Mouse (Mus musculus): ENCODE measurements at regions not wholly inside any gene's neighbourhood (a gene's known extent, or its start where the extent isn't known, plus 50 kb on each side); places are given as distances from the start of the nearest gene placed in this dataset.

DNA sequence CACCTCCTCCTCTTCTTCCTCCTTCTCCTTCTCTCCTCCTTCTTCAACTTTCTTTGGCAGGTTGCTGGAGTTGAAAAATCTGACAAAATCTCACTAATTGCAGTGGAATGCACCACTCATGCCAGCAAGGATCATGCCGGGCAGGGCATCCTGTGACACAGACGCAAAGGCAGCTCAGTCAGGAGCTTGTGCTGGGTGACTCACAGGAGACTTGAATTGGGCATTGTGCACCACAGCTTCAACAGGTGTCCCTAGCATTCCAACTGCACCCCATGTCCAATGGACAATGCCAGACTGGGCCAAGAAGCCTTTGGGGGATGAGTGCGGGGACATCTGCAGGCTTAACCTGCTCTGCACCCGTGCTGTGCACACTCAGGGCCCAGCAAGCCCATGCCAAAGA, 104.2 kb upstream of the Runx1 start:
- TF ChIP-seq MYOG (IDR thresholded peaks at IDR 0.05; ENCODE audit: control insufficient read depth in 1 of 3, insufficient read depth in 1 of 3, insufficient read length in 2 of 3, low read depth in 2 of 3) (peak; percentile 86 to 98 (median 94)), MYOD1 (IDR thresholded peaks at IDR 0.05; ENCODE audit: control insufficient read depth in 1 of 3, insufficient read length in 2 of 3, low read depth in 2 of 3) (peak; percentile 66 to 100 (median 100)), MAX (IDR thresholded peaks at IDR 0.05; ENCODE audit: low read depth) (no peak), TCF12 (IDR thresholded peaks at IDR 0.05; ENCODE audit: insufficient read depth, poor library complexity, severe bottlenecking) (peak; percentile 88), E2F4 (IDR thresholded peaks at IDR 0.05; ENCODE audit: insufficient read depth) (no peak), CEBPB (IDR thresholded peaks at IDR 0.05; ENCODE audit: insufficient read depth, poor library complexity, severe bottlenecking) (no peak), TCF3 (IDR thresholded peaks at IDR 0.05; ENCODE audit: insufficient read length, low read depth) (peak; percentile 76)
- Histone ChIP-seq H3K36me3 (ENCODE audit: control insufficient read depth, insufficient read depth) (no peaks in the 10 kb centered on the region), H3K27me3 (ENCODE audit: control insufficient read depth, insufficient read depth, insufficient read length) (no peaks in the 10 kb centered on the region), H3K4me3 (no peak overlapping the region), H3K4me2 (ENCODE audit: low read depth) (peak overlapping the region; percentile 51), H3ac (ENCODE audit: control insufficient read depth, insufficient read length) (no peak overlapping the region), H3K79me2 (ENCODE audit: control insufficient read depth, insufficient read depth) (no peaks in the 10 kb centered on the region)

DNA sequence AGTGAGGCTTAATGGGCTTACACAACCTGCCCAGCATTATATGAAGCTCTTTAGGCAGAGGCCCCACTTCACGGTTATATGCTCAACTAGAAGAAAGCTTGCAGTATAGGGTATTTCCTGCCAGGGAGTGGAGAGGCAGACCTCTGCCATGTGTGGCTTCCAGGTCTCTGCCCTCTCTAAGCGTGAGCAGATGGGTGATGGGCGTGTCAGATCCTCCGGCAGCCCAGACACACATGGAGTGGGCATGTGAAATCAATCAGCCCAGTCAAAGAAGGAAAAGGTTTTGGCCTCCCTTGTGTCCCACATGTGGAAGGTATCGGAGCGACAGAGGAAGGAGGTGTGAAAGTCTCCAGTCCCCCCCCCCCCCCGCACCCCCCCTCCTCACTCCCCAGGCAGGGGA, 102.3 kb upstream of the Runx1 start:
- Histone ChIP-seq H3K4me3 (no peak overlapping the region), H3K36me3 (ENCODE audit: control insufficient read depth, insufficient read depth) (no peaks in the 10 kb centered on the region), H3ac (ENCODE audit: control insufficient read depth, insufficient read length) (no peak overlapping the region), H3K4me2 (ENCODE audit: low read depth) (no peak overlapping the region), H3K79me2 (ENCODE audit: control insufficient read depth, insufficient read depth) (no peaks in the 10 kb centered on the region), H3K27me3 (ENCODE audit: control insufficient read depth, insufficient read depth, insufficient read length) (no peaks in the 10 kb centered on the region)
- no peak for TF ChIP-seq POLR2A (IDR thresholded peaks at IDR 0.05; ENCODE audit: insufficient read length, low read depth)
- no peak for TF ChIP-seq TCF3 (IDR thresholded peaks at IDR 0.05; ENCODE audit: insufficient read length, low read depth)
- no peak for TF ChIP-seq E2F4 (IDR thresholded peaks at IDR 0.05; ENCODE audit: insufficient read depth)
- no peak for TF ChIP-seq CEBPB (IDR thresholded peaks at IDR 0.05; ENCODE audit: insufficient read depth, poor library complexity, severe bottlenecking)

- H3K27me3 ChIP-seq (ENCODE audit: control insufficient read depth, insufficient read depth, insufficient read length) = no peaks in the 10 kb centered on the region
- H3K4me2 ChIP-seq (ENCODE audit: low read depth) = no peak overlapping the region
- no peaks in the 10 kb centered on the region for H3K79me2 ChIP-seq (ENCODE audit: control insufficient read depth, insufficient read depth)
- no peaks in the 10 kb centered on the region for H3K36me3 ChIP-seq (ENCODE audit: control insufficient read depth, insufficient read depth)
- H3ac ChIP-seq (ENCODE audit: control insufficient read depth, insufficient read length) = no peak overlapping the region
- TF ChIP-seq MAX (IDR thresholded peaks at IDR 0.05; ENCODE audit: low read depth) (no peak), MYOG (IDR thresholded peaks at IDR 0.05; ENCODE audit: control insufficient read depth in 1 of 3, insufficient read depth in 1 of 3, insufficient read length in 2 of 3, low read depth in 2 of 3) (no peak), REST (IDR thresholded peaks at IDR 0.05; ENCODE audit: insufficient read depth, insufficient read length) (no peak), POLR2A (IDR thresholded peaks at IDR 0.05; ENCODE audit: insufficient read length, low read depth) (no peak), E2F4 (IDR thresholded peaks at IDR 0.05; ENCODE audit: insufficient read depth) (no peak), SRF (IDR thresholded peaks at IDR 0.05; ENCODE audit: control insufficient read depth, insufficient read length, low read depth) (no peak), USF1 (IDR thresholded peaks at IDR 0.05; ENCODE audit: low read depth) (no peak), TCF3 (IDR thresholded peaks at IDR 0.05; ENCODE audit: insufficient read length, low read depth) (no peak), POLR2AphosphoS2 (IDR thresholded peaks at IDR 0.05; ENCODE audit: insufficient read length, low read depth) (no peak), CEBPB (IDR thresholded peaks at IDR 0.05; ENCODE audit: insufficient read depth, poor library complexity, severe bottlenecking) (no peak), MYOD1 (IDR thresholded peaks at IDR 0.05; ENCODE audit: control insufficient read depth in 1 of 3, insufficient read length in 2 of 3, low read depth in 2 of 3) (no peak), TCF12 (IDR thresholded peaks at IDR 0.05; ENCODE audit: insufficient read depth, poor library complexity, severe bottlenecking) (no peak)
- H3K4me3 ChIP-seq = no peak overlapping the region
Observed at GRCm38 (mm10) chr16:92927662-92928061, 101.7 kb upstream of the Runx1 start.

DNA sequence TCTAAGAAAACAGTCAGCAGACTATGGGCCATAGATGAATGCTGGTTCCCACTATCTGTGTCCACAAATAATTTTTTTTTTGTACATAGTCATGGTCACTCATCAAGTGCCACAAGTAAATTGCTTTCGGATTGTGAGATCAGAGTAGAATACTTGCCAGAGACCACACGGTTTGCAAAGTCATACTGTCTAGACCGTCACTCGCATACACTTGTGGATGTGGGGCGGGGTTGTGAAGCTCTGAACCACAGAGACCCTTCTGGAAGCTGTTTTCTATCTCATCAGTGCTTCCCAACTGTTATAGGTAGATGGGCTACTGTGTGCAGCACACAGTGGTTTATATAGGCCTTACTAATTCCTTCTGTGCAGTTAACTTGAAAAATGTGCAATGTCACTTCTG, 100.9 kb upstream of the Runx1 start:
- H3K27me3 ChIP-seq (ENCODE audit: control insufficient read depth, insufficient read depth, insufficient read length) = no peaks in the 10 kb centered on the region
- H3K4me3 ChIP-seq = no peak overlapping the region
- H3K79me2 ChIP-seq (ENCODE audit: control insufficient read depth, insufficient read depth) = no peaks in the 10 kb centered on the region
- H3K4me2 ChIP-seq (ENCODE audit: low read depth) = no peak overlapping the region
- H3K36me3 ChIP-seq (ENCODE audit: control insufficient read depth, insufficient read depth) = no peaks in the 10 kb centered on the region
- no peak overlapping the region for H3ac ChIP-seq (ENCODE audit: control insufficient read depth, insufficient read length)
- TF ChIP-seq TCF12 (IDR thresholded peaks at IDR 0.05; ENCODE audit: insufficient read depth, poor library complexity, severe bottlenecking) = no peak
- no peak for TF ChIP-seq MYOD1 (IDR thresholded peaks at IDR 0.05; ENCODE audit: control insufficient read depth in 1 of 3, insufficient read length in 2 of 3, low read depth in 2 of 3)
- no peak for TF ChIP-seq MAX (IDR thresholded peaks at IDR 0.05; ENCODE audit: low read depth)
- TF ChIP-seq REST (IDR thresholded peaks at IDR 0.05; ENCODE audit: insufficient read depth, insufficient read length) = no peak
- TF ChIP-seq POLR2AphosphoS2 (IDR thresholded peaks at IDR 0.05; ENCODE audit: insufficient read length, low read depth) = no peak
- TF ChIP-seq TCF3 (IDR thresholded peaks at IDR 0.05; ENCODE audit: insufficient read length, low read depth) = no peak
- no peak for TF ChIP-seq USF1 (IDR thresholded peaks at IDR 0.05; ENCODE audit: low read depth)
- TF ChIP-seq CEBPB (IDR thresholded peaks at IDR 0.05; ENCODE audit: insufficient read depth, poor library complexity, severe bottlenecking) = no peak
- no peak for TF ChIP-seq POLR2A (IDR thresholded peaks at IDR 0.05; ENCODE audit: insufficient read length, low read depth)
- TF ChIP-seq MYOG (IDR thresholded peaks at IDR 0.05; ENCODE audit: control insufficient read depth in 1 of 3, insufficient read depth in 1 of 3, insufficient read length in 2 of 3, low read depth in 2 of 3) = no peak
- no peak for TF ChIP-seq E2F4 (IDR thresholded peaks at IDR 0.05; ENCODE audit: insufficient read depth)
- no peak for TF ChIP-seq SRF (IDR thresholded peaks at IDR 0.05; ENCODE audit: control insufficient read depth, insufficient read length, low read depth)

DNA sequence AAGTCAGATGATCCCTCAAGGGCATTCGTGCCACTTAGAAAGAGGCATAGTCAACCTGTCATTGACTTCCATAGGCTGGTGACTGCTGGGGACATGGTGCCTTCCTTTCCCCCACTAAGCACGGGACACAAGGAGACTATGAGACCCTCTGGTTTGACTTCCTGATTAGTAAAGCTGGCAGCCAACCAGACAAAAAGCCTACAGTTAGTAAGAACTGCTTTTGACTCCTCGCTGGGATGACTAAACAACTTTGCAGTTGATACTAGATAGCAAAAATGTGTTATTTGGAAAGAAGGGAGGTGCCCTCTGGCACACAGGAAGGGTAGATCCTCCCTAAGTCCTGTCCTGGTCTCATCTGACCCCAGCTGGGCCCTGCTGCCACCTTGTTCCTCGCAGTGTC, 95.0 kb upstream of the Runx1 start:
- Histone ChIP-seq H3ac (ENCODE audit: control insufficient read depth, insufficient read length) (no peak overlapping the region), H3K4me3 (no peak overlapping the region), H3K79me2 (ENCODE audit: control insufficient read depth, insufficient read depth) (no peaks in the 10 kb centered on the region), H3K4me2 (ENCODE audit: low read depth) (no peak overlapping the region), H3K27me3 (ENCODE audit: control insufficient read depth, insufficient read depth, insufficient read length) (no peaks in the 10 kb centered on the region), H3K36me3 (ENCODE audit: control insufficient read depth, insufficient read depth) (no peaks in the 10 kb centered on the region)
- TF ChIP-seq MYOG (IDR thresholded peaks at IDR 0.05; ENCODE audit: control insufficient read depth in 1 of 3, insufficient read depth in 1 of 3, insufficient read length in 2 of 3, low read depth in 2 of 3) = no peak
- no peak for TF ChIP-seq USF1 (IDR thresholded peaks at IDR 0.05; ENCODE audit: low read depth)
